Mouse (Mus musculus): Measurements from ENCODE around the gene Zmynd19. TPM values are rescaled to one million over a fixed set of nuclear protein-coding genes. Genes with fewer than 3 reads are reported as not detected.
A peak's percentile ranks its signal among the peaks of the same experiment; 100 is the strongest.
"Not testable (repeated sequence)": the region's sequence is repeated elsewhere in the genome, so short reads cannot be mapped to it uniquely, and the experiment has no call there.

Zmynd19 gene
- polyA plus RNA-seq, 1 experiment from 2014 or later = 16.1 TPM

DNA sequence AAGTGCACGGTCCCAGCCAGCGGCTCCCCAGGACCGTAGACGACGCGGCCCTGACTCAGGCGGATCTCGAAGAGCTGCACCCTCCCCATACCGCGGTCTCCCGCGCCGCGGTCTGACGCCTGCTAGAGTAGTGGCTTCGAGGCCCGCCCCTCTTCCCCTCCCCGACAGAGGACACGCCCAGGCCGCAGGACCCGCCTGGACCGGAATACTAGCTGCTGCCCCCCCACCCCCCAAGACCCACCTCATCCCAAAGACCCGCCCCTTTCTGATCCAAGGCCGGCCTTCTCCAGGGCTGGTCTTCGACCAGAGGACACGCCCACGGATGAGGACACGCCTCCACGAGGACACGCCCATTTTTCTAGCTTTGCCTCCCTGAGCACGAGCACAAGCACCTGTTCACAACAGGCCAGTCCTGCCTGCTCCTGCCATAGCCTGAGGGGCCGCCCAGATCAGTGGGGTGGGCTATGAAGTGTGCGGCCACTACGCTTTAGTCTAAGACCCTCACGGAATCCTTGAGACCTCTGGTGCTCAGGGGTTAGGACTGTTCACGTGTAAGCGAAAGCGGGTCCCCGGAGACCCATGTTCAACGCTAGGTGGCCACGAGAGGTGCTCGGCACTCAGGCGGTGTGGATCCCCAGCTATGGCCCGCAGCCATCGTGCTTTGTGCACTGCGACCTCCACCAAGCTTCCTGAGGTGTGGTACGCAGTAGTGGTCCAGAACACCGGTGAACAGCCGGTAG, 14.4 kb upstream of the Zmynd19 start, which contains the start of gene Arrdc1:
Arrdc1 (minus strand) TSS at position 196 of the 740 bp plus-strand sequence.
- DNase-seq (ENCODE audit: low spot score) = peak; percentile 96

DNA sequence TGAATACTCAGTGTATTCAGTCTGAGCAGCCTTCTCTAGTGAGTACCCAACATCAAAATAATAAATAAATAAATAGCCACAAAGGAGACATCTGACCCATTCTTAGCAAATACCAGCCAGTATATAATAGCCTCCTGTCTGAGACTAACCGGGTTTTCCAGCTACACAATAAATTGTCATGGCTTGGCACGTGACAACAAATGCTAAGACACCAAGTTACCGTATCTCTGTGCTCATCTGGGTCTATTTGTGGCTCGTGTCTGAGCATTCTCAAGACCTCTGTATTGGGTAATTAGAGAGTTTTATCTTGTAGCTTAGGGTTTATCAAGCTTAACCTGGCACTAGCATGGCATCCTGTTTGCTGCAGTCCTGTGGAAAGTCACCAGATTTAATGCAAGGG, 7.5 kb upstream of the Zmynd19 start:
- no peak for DNase-seq (ENCODE audit: low spot score)

GRCm38 (mm10) chr2:24944304-24944703, 5.3 kb upstream of the Zmynd19 start:
- DNase-seq (ENCODE audit: low spot score) = peak; percentile 32

DNA sequence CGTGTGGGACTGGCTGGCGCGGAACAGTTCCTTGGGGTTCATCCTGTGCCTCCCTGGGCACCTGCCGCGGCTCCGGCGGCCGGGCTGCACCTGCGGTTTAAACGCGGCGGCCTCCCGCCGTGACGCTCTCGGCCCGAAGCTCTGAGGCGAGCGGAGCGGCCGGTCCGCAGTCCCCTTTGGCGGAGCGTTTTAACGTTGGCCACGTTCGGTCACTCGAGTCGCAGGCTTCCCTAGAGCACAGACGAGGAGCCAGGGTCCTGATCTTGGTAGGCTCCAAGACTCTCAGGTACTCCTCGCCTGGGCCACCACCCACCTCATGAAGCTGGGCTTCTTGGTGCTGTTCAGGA, 570 bp downstream of the Zmynd19 start:
- DNase-seq (ENCODE audit: low spot score) = no peak

- no peak for DNase-seq (ENCODE audit: low spot score)
Observed at GRCm38 (mm10) chr2:24952537-24953055, 3.0 kb downstream of the Zmynd19 start.

GRCm38 (mm10) chr2:24960910-24961309, 11.3 kb downstream of the Zmynd19 start:
- DNase-seq (ENCODE audit: low spot score) = no peak

- DNase-seq (ENCODE audit: low spot score) = peak; percentile 88
Observed at GRCm38 (mm10) chr2:24962304-24963000, 12.9 kb downstream of the Zmynd19 start, which contains the start of gene Dph7. Dph7 (plus strand) TSS chr2:24962400.

- no peak for DNase-seq (ENCODE audit: low spot score)
Observed at GRCm38 (mm10) chr2:24970386-24970785, 20.8 kb downstream of the Zmynd19 start.

DNA sequence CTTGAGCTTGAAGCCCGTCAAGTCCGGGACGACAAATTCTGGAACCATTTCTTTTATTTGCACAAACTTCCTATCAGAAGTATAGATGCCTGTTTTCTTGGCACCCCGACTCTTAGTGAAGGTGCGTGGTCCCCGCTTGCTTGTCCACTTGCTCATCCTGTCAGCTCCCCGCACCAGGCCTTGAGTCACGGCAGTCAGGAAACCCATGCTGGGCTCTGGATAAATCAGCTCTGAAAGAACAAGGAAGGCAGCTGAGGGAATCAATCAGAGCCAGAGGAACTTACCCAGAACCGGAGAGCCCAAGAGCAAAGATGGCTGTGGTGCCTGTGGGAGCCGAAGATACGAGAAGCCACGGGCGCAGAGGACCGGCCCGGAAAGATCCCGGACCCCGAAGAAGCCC, 24.9 kb downstream of the Zmynd19 start:
- DNase-seq (ENCODE audit: low spot score) = not testable (repeated sequence)

- DNase-seq (ENCODE audit: low spot score) = peak; percentile 96
Observed at GRCm38 (mm10) chr2:24974906-24975703, 25.5 kb downstream of the Zmynd19 start, which contains the start of gene Mrpl41. Mrpl41 (minus strand) TSS chr2:24975098.

DNA sequence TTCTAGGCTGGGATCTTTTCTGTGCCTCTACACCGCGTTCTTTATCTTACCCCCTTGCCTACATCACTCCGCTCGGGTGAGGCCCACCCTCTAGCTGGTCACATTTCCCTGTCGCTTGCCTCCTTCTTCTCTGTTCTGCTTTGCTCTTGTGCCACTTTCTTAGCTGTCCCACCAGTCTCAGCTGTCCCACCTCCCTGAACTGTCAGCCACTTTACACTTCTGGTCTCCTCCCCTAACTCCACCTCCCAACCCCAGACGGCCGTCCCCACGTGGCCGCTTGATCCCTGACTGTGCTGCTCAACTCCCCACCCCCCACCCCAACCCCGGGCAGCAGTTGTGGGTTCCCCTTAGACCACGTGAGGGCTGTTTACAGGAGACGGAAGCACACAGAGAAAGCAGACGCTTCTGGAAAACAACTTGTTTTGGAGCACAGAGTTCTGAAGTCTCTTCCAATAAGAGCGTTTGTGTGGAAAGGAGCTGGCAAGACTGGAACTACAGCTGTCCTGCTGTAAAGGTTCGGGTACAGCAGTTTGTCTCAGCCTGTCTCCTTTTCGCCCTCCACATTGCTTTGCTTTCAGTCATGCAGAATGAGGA, 26.2 kb downstream of the Zmynd19 start, which contains the start of gene Pnpla7:
Pnpla7 (plus strand) TSS at position 330 of the 594 bp plus-strand sequence.
- peak; percentile 90 for DNase-seq (ENCODE audit: low spot score)

- no peak for DNase-seq (ENCODE audit: low spot score)
Observed at GRCm38 (mm10) chr2:24976960-24977359, 27.4 kb downstream of the Zmynd19 start.

DNA sequence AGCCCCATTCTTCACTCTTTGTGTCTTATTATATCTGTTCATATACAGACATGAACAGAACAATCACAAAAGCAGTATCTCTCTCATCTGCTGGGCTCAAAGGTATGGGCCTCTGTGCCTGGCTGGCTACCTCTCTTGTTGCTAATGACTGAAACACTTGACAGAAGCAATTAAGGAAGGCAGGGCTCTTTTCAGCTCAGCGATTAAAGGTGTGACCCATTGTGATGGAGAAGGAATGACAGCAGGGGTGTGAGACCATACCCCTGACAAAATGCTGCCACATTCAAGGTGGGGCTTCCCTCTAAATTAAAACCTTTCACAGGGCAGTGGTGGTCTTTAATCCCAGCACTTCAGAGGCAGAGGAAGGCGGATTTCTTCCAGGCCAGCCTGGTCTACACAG, 38.2 kb downstream of the Zmynd19 start:
- DNase-seq (ENCODE audit: low spot score) = no peak

DNA sequence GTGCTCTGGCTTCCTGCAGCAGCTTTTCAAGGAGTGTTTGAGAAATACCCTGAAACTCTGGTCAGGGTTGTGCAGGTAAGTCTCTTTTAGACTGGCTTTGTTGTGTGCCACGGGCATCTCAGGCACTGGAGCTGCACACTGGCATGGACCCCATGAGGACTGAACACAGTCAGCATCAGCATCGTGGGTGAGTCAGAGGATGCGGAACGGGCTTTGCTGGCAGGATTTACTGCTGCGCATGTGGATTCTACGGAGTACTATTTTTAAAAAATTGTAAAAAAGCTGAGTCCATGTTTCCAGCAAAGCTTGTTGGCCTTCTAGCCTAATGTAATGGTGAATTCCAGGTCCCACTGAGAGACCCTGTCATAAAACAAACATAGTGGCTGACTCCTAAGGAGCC, 45.7 kb downstream of the Zmynd19 start:
- no peak for DNase-seq (ENCODE audit: low spot score)

DNA sequence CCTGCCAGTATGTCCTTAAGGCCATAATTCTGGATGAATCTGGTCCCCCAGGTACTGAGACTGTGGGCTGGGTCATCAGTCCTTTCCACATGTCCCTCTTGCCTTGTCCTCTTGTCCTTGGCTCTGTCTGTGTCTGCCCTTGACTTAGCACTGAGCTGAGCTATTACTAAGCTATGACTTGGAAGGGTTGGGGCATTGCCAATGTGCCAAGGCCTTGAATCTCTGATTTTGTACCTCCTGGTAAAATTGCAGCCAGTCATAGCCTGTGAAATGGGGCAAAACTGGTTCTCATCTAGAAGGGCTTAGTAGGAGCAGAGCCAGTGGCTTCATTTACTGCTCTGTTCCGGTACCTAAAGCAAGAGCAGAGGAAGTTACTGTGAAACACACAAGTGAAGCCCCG, 46.9 kb downstream of the Zmynd19 start:
- no peak for DNase-seq (ENCODE audit: low spot score)

- peak; percentile 39 for DNase-seq (ENCODE audit: low spot score)
Observed at GRCm38 (mm10) chr2:25000544-25001235, 51.1 kb downstream of the Zmynd19 start.

DNA sequence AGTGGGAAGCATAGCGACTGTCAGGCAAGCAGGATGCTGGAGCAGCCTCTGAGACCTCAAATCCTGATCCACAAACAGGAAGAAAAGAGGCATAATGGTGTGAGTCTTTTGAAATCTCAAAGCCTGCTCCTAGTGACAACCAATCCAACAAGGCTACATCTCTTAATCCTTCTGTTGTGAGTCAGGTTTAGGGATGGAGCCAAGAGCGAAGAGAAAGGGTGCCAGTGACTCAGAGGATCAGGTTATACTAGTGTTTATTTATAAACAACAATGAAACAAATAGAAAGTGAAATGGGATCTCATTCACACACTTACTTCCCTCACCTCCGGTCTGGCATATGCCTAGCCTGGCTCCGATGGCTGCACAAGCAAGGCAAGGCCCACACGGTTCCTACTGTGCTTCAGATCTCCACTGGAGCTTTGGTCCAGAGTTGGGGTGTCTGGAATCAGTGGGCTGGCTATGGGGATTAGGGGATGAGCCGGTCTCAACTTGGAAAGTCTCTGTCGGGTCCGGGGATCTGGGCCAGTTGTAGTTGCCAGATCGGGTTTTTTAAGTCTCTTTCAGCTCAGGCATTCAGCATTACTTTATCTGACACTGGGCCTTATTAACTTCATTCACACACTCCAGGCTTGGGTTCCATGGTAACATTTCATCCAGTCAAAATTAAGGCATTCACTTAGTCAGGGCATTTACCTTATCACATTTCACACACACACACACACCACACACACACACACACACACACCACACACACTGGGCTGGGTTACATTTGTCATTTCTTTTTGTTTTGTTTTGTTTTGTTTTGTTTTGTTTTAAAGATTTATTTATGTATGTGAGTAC, 54.6 kb downstream of the Zmynd19 start:
- no peak for DNase-seq (ENCODE audit: low spot score)

- no peak for DNase-seq (ENCODE audit: low spot score)
Observed at GRCm38 (mm10) chr2:25006767-25007166, 57.2 kb downstream of the Zmynd19 start.

GRCm38 (mm10) chr2:25008250-25008649, 58.7 kb downstream of the Zmynd19 start:
- peak; percentile 39 for DNase-seq (ENCODE audit: low spot score)
